Mouse (Mus musculus) liver, postnatal 0 days (tissue): ENCODE results near the gene Spata20. TPM values are rescaled to one million over a fixed set of nuclear protein-coding genes. Genes with fewer than 3 reads are reported as not detected.

Source experiments
- ATAC-seq: fragments of 200-750 bp; cut with Nextera tagmentation; 2 replicates; pipeline ENCODE4 v1.8.0; 2017; ENCODE audit warnings: mild to moderate bottlenecking, moderate library complexity
- DNase-seq: peaks from one replicate; pipeline ENCODE4 v3.0.0-alpha.2; 2016
- H3K27ac ChIP-seq: fragments of 300-500 bp; sonication (generic); 2 replicates; pipeline ENCODE4 v1.5.1; 2014; ENCODE audit warnings: antibody characterized with exemption, moderate library complexity, mild to moderate bottlenecking, low read depth
- H3K27me3 ChIP-seq: fragments of 300-500 bp; sonication (generic); 2 replicates; pipeline ENCODE4 v1.6.1; 2014; ENCODE audit warnings: low read length, control low read depth, mixed read lengths; ENCODE audit not compliant: insufficient read depth
- H3K36me3 ChIP-seq: fragments of 300-500 bp; sonication (generic); replicated peaks from 2 replicates; pipeline ENCODE4 v1.6.1; 2014; ENCODE audit warnings: mild to moderate bottlenecking, control low read depth, low read length, moderate library complexity, mixed read lengths; ENCODE audit not compliant: insufficient read depth
- H3K4me1 ChIP-seq: fragments of 300-500 bp; sonication (generic); 2 replicates; pipeline ENCODE4 v1.6.1; 2014; ENCODE audit warnings: antibody characterized with exemption, mild to moderate bottlenecking, control low read depth; ENCODE audit not compliant: insufficient read depth
- H3K4me2 ChIP-seq: fragments of 300-500 bp; sonication (generic); 2 replicates; pipeline ENCODE4 v1.6.1; 2014; ENCODE audit warnings: low read depth, mild to moderate bottlenecking, low read length, moderate library complexity, mixed read lengths
- H3K4me3 ChIP-seq: fragments of 300-500 bp; sonication (generic); 2 replicates; pipeline ENCODE4 v1.5.1; 2014; ENCODE audit warnings: low read depth, low read length
- H3K9ac ChIP-seq: fragments of 300-500 bp; sonication (generic); replicated peaks from 2 replicates; pipeline ENCODE4 v1.6.1; 2014; ENCODE audit warnings: mild to moderate bottlenecking, moderate library complexity
- H3K9me3 ChIP-seq: fragments of 300-500 bp; sonication (generic); 2 replicates; pipeline ENCODE4 v1.6.1; 2016; ENCODE audit warnings: mild to moderate bottlenecking, control low read depth, low read length, mixed read lengths
- CTCF ChIP-seq: sonication (generic); IDR thresholded peaks from 2 replicates; pipeline ENCODE4 v1.5.1; 2016; ENCODE audit warnings: antibody characterized with exemption, low read depth
- EP300 ChIP-seq: IDR thresholded peaks from 2 replicates; pipeline ENCODE4 v1.6.1; 2016; ENCODE audit warnings: antibody characterized with exemption, low read depth, mild to moderate bottlenecking
- WGBS: fragments of 180-500 bp; shearing (Covaris S2); extraction: QIAGEN DNeasy Blood & Tissue Kit; methylation state at CpG from one replicate; pipeline ENCODE4 v1.1.7; 2014; ENCODE audit not compliant: insufficient replicate concordance; 5-methylcytosine and 5-hydroxymethylcytosine counted together
- polyA plus RNA-seq: library from polyadenylated mRNA; unstranded; fragments of >200 nt; fragmentation: Nextera tagmentation; extraction: Ambion mirVana; gene quantifications from 2 replicates; pipeline ENCODE4 v1.2.1, GENCODE M21; 2015

The Spata20 gene
- polyA plus RNA-seq, 1 experiment from 2014 or later = not detected

DNA sequence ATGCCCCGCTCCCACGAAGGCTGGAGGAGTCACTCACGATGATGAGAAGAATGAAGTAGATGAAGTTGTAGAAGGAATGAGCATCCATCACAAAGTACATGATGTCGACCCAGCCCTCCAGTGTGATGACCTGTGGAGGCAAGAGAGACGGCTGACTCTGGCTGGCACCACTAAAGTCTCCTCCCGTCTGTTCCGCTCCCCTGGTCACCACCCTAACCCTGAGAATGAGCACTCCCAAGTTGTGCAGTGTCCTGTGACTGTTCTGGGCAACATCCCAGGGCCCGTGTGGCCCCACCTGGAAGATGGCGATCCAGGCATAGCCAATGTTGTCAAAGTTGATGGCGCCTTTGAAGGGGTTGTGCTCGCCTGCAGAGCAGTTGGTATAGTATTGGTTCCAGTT, 24.1 kb downstream of the Spata20 start:
- ATAC-seq (no peak), DNase-seq (no peak)
- WGBS = 84% methylated on average over 11 of the region's 11 CpGs
- Histone ChIP-seq H3K4me2 (no peak overlapping the region), H3K9me3 (no peaks in the 10 kb centered on the region), H3K27me3 (0 out of 2 replicates have a peak, but pooled peaks cover 3% of the 10 kb centered on the region), H3K4me3 (no peak overlapping the region), H3K27ac (no peak overlapping the region), H3K36me3 (no peaks in the 10 kb centered on the region), H3K4me1 (peaks cover 5% of the 10 kb centered on the region; the same call in 1 of the 2 replicates), H3K9ac (no peak overlapping the region)
- TF ChIP-seq EP300 (no peak), CTCF (no peak)

DNA sequence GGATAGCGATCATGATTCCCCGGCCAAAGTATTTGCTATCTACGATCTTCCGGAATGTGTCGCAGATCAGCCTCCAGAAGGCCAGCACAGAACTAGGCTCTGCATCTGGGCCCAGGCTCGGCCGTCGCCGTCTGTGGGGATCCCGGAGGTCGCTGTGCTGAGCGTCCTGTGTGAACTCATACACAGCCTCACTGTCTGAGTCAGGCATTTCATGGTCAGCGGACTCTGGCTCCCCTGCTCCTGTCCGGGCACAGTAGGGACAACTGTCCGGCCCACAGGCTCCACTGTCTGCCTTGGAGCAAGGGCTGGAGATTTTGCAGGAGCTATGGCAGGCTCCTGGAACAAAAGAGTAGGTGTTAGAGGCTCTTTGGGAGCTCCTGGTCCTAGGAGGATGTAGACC, 29.0 kb downstream of the Spata20 start:
- TF ChIP-seq CTCF (no peak), EP300 (no peak)
- Histone ChIP-seq H3K27ac (no peak overlapping the region), H3K9ac (no peak overlapping the region), H3K4me2 (no peak overlapping the region), H3K36me3 (no peaks in the 10 kb centered on the region), H3K4me3 (no peak overlapping the region), H3K27me3 (0 out of 2 replicates have a peak, but pooled peaks cover 4% of the 10 kb centered on the region), H3K9me3 (no peaks in the 10 kb centered on the region), H3K4me1 (no peaks in the 10 kb centered on the region)
- DNase-seq (no peak), ATAC-seq (no peak)
- 74% methylated on average over 15 of the region's 15 CpGs for WGBS

DNA sequence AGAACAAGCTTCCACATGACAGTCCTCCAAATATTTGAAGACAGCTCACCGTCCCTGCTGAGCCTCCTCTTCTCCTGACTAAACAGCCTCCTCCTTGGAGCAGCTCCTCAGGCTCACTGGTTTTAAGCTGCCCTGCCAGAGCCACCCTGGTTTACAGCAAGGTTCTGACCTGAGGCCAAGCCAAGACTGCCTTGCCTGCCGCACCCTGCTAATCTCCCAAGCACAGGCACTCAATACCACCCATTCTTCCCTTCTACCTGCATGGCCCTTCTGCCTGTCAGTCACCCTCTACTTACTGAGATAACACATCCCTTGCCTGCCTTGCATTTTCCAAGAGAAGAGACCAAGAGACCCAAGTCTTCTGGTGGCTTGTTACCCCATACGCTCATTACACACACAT, 29.6 kb downstream of the Spata20 start:
- whole genome bisulfite sequencing = 70% methylated on average over 3 of the region's 3 CpGs
- ATAC-seq (peak; percentile 76), DNase-seq (no peak)
- Histone ChIP-seq H3K9ac (no peak overlapping the region), H3K4me2 (peak overlapping the region; percentile 19), H3K9me3 (no peaks in the 10 kb centered on the region), H3K27me3 (0 out of 2 replicates have a peak, but pooled peaks cover 4% of the 10 kb centered on the region), H3K4me1 (no peaks in the 10 kb centered on the region), H3K27ac (no peak overlapping the region), H3K36me3 (no peaks in the 10 kb centered on the region), H3K4me3 (no peak overlapping the region)
- no peak for TF ChIP-seq EP300
- TF ChIP-seq CTCF = no peak

DNA sequence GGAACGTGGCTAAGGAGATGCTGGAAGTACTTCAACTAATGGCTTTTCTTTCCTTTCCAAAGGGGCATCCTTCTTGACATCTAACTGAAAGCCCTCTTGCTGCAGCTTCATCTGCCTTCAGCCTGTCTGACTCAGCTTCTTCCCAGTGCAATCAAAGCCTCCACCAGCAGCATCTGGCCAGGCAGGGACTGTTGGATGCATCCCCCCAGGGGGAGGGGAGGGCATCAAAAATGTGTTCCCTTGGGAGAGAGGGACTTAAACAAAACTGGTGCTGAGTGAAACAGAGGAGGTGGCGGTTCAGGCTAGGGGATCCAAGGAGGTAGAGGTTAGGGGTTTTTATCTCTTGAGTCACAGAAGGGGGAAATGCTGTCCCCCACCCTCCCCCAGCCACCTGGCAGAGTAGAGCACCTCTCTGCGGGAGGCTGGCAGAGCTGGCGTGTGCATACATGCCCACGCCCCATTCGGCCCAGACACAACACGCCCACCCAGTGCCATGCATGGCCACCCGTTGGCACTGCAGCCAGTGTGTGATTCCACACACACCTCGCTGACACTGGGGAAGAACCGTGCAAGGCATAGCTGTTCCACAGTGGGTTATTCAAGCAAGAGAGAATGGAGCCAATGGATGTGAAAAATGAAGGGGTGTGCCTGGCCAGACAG, 30.7 kb downstream of the Spata20 start:
- DNase-seq (no peak), ATAC-seq (no peak)
- H3K9ac ChIP-seq = no peak overlapping the region
- no peak for TF ChIP-seq EP300
- TF ChIP-seq CTCF = no peak
- H3K4me3 ChIP-seq = no peak overlapping the region
- H3K9me3 ChIP-seq = no peaks in the 10 kb centered on the region
- peak overlapping the region; percentile 19 for H3K4me2 ChIP-seq
- no peaks in the 10 kb centered on the region for H3K36me3 ChIP-seq
- H3K4me1 ChIP-seq = no peaks in the 10 kb centered on the region
- H3K27ac ChIP-seq = no peak overlapping the region
- 0 out of 2 replicates have a peak, but pooled peaks cover 4% of the 10 kb centered on the region for H3K27me3 ChIP-seq
- 72% methylated on average over 10 of the region's 10 CpGs for WGBS

DNA sequence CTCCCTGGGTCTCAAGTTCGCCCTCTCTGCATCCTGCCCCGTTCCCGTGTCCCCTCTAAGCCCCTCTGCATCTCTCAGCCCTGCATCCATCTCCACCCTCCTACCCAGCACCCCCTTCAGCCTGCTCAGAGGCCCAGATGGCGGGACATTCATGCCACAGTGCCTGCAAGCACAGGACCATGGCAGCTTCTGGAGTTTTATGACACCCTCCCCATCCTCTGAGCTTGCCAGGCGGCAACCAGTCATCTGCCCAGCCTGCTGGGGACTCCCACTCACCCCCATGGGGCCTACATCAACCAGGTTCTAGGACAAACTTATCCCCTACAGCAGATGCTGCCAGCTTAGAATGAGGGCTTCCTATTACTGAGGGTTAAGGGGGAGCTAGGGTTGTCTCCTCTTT, 31.2 kb downstream of the Spata20 start:
- Histone ChIP-seq H3K9ac (no peak overlapping the region), H3K9me3 (no peaks in the 10 kb centered on the region), H3K27me3 (0 out of 2 replicates have a peak, but pooled peaks cover 4% of the 10 kb centered on the region), H3K27ac (no peak overlapping the region), H3K4me2 (no peak overlapping the region), H3K36me3 (no peaks in the 10 kb centered on the region), H3K4me1 (no peaks in the 10 kb centered on the region), H3K4me3 (no peak overlapping the region)
- DNase-seq (no peak), ATAC-seq (no peak)
- WGBS = 64% methylated on average over 5 of the region's 5 CpGs
- TF ChIP-seq CTCF (no peak), EP300 (no peak)

DNA sequence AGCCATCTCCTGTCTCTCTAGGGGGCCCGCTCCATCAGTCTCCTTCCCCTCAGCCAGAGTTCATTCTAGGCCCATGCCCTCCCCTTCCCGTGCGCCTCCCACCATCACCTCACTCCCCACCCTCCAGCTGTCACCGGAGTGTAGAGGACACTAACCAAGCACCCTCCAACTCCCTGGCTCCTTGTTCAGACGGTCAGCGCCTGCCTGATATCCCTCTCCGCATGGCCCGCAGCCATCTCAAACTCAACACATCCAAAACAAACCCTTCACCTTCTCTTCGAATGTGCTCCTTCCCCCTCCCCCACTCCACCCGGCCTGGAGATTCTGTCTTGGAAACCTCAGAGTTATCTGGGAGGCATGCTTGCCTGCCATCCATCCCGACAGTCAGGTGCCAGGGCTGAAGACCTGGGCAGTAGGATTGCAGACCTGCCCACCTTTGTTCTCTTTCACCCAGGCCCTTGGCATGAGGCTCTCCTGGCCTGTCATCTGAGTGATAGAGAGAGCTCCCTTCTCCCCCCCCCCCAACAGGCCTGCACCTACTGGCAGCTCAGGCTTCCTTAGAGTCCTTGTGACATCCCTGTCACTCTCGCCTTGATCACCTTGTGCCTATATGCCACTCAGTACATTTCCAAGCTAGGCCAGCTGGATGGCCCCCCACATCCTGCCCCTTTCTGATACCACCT, 34.7 kb downstream of the Spata20 start:
- WGBS = 66% methylated on average over 12 of the region's 12 CpGs
- Histone ChIP-seq H3K4me2 (no peak overlapping the region), H3K27ac (no peak overlapping the region), H3K4me1 (no peaks in the 10 kb centered on the region), H3K9me3 (no peaks in the 10 kb centered on the region), H3K4me3 (no peak overlapping the region), H3K9ac (no peak overlapping the region), H3K36me3 (no peaks in the 10 kb centered on the region), H3K27me3 (0 out of 2 replicates have a peak, but pooled peaks cover 4% of the 10 kb centered on the region)
- no peak for DNase-seq
- TF ChIP-seq EP300 (no peak), CTCF (no peak)
- ATAC-seq = no peak
